Mouse (Mus musculus) B cell, adult 67 days (primary cell): ENCODE results near the gene Ibtk. TPM values are rescaled to one million over a fixed set of nuclear protein-coding genes. Genes with fewer than 3 reads are reported as not detected.

Experiments
- total RNA-seq, 2 experiments: library from RNA; stranded (reverse); gene quantifications; 4 replicates each; pipeline ENCODE4 v1.2.4; 2023

Ibtk gene
- 10 to 100 TPM; 46.9 to 53.2 TPM for total RNA-seq

GRCm38 (mm10) chr9:85749142-85749921 lies at the start of gene Ibtk:
Ibtk (minus strand) TSS chr9:85749334.

Other genes with a start within 250 kb of the Ibtk start
- not detected for gene Tpbg, start 93.0 kb upstream of the Ibtk start, total RNA-seq